Mouse (Mus musculus): Measurements from ENCODE around the gene Trim2.

- no peak for TF ChIP-seq POLR2A (IDR thresholded peaks at IDR 0.05; ENCODE audit: insufficient read length, low read depth)
- TF ChIP-seq MAX (IDR thresholded peaks at IDR 0.05; ENCODE audit: low read depth): no peak
- no peak for TF ChIP-seq POLR2AphosphoS2 (IDR thresholded peaks at IDR 0.05; ENCODE audit: insufficient read length, low read depth)
- no peak for TF ChIP-seq TCF3 (IDR thresholded peaks at IDR 0.05; ENCODE audit: insufficient read length, low read depth)
- no peak for TF ChIP-seq E2F4 (IDR thresholded peaks at IDR 0.05; ENCODE audit: insufficient read depth)
- TF ChIP-seq TCF12 (IDR thresholded peaks at IDR 0.05; ENCODE audit: insufficient read depth, poor library complexity, severe bottlenecking): no peak
Measured at GRCm38 (mm10) chr3:84180304-84180703, 126.4 kb downstream of the Trim2 start.

Data from myocyte (in vitro differentiated cells).